Mouse (Mus musculus) mouse trophoblast stem cell (cell line): ENCODE data around the gene Trp53bp1.

ENCODE experiments used
- in situ Hi-C, 2 experiments: fragments of 300-500 bp; cut with MseI, MboI; formaldehyde crosslinking; loops; 2 replicates in 1 of 2; 3 replicates in 1 of 2; pipeline ENCODE4 v1.15.1; 2025

Gene Trp53bp1

DNA sequence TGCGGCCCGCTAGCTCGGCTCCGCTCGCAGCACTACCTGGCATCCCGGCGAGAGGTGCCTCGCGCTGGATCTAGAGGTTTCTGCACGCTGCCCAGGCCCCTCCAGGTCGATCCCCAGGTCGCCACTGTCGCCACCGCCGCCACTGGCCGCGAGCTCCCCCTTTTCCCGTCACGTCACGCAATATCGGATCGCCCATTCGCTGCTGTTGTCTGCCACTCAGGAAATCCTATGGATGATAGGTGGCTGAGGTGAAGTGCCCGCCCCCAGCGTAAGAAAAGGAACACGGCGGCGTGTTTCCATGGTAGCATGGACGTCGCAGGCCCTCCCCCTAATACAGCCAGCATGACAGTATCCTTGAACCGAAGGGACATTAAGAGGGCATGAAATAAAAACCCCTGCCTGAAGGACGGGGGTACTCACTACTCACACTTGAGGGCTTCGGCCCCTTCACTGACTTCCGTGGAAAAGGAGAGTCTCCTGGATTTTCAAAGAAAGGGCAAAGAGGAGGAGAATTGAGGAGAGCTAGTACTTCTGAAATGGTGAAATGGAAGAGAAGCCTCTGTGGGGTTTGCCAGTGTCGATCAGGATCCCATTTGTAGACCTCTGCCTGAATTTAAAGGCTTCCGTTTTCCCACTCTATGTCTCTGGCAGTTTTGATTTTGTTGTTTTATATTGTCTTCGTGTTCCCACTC lies at the start of gene Trp53bp1:
Gene Trp53bp1 (minus strand): TSS at position 172 of the 692 bp plus-strand sequence.
- in situ Hi-C loops, result no loop called here

DNA sequence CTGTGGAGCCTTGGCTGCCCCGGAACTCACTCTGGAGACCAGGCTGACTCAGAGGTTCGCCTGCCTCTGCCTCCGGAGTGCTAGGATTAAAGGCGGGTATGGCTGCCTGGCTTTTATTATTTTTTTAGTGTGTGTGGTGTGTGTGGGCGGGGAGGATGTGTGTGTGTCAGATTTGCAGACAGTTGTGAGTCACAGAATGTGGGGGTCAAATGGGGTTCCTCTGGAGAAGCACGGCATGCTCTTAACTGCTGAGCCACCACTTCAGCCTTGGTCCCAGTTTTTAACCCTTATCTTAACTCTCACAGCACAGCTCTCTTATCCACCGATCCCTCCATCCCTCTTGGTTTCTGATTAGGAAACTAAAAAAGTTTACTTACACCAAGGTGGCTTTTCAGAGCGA lies 45.1 kb upstream of the Trp53bp1 start:
- in situ Hi-C loops, result no loop called here

DNA sequence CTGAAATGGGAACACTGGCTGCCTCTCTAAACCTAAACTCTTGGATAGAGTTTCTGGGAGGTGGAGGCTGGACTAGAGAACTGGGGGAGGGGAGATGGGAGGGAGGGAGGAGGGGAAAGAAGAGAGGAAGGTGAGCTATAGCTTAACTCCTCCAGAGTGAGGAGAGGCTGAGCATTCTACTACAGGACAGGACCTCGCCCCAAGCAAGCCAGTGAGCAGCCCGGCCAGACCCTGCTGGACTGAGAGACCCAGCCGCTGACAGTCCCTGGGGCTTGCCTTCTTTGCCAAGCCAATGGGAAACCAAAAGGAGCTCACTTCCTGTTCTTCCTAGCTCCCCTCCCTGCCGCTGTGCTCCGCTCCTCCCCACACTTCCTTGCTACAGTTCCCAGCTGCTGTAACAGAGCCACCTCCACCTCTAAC lies 37.8 kb upstream of the Trp53bp1 start:
- in situ Hi-C loops, result no loop called here

DNA sequence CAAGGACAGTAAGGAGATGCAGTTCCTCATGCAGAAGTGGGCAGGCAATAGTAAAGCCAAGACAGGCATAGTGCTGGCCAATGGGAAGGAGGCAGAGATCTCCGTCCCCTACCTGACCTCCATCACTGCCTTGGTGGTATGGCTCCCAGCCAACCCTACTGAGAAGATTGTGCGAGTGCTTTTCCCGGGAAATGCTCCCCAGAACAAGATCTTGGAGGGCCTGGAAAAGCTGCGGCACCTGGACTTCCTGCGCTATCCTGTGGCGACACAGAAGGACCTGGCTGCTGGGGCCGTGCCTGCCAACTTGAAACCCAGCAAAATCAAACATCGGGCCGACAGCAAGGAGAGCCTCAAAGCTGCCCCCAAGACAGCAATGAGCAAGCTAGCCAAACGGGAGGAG lies 28.8 kb upstream of the Trp53bp1 start:
- in situ Hi-C loops, result no loop called here

DNA sequence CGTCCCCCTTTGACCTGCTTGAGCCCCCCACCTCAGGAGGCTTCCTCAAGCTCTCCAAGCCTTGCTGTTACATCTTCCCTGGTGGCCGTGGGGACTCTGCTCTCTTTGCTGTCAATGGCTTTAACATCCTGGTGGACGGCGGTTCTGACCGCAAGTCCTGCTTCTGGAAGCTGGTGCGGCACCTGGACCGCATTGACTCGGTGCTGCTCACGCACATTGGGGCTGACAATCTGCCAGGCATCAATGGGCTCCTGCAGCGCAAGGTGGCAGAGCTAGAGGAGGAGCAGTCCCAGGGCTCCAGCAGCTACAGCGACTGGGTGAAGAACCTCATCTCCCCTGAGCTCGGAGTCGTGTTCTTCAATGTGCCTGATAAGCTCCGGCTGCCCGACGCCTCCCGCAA lies 28.3 kb upstream of the Trp53bp1 start:
- in situ Hi-C loops, result no loop called here

DNA sequence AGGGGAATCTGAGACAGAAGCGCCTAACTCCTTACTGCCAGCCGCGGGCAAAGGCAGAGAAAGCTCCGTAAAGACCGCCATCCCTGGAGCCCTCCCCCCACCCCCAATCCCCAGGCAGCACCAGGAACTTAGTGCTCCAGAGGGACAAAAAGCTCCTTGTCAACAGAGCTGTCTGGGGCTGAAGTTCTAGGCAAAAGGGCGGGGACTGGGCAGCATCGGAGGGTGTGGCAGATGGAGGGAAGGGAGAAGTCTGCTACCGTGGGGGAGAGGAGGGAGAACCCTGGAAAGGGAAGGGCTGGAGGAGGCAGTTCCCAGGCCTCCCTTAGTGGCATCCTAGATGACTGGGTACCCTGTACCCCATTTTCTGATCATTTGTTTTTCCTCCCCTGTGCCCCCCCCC lies 26.9 kb upstream of the Trp53bp1 start:
- in situ Hi-C loops, result no loop called here

DNA sequence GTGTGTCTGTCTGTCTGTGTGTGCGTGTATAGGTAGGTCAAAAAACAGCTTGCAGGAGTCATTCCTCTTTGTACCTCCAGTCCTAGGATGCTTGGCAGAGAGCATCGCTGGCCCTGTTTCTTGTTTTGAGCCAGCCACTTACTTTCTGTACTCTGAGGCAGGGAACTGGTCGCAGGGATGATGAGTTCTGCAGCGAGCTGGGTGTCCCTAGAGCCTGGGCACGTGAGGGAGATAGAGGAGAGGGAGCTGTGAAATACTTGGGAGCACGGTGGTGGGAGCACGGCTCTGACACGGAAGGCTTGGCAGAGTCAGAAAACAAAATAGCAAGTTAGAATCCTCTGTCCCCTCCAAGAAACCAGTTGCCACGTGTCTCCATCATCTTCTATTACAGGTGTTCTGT lies 26.5 kb upstream of the Trp53bp1 start:
- in situ Hi-C loops, result no loop called here

DNA sequence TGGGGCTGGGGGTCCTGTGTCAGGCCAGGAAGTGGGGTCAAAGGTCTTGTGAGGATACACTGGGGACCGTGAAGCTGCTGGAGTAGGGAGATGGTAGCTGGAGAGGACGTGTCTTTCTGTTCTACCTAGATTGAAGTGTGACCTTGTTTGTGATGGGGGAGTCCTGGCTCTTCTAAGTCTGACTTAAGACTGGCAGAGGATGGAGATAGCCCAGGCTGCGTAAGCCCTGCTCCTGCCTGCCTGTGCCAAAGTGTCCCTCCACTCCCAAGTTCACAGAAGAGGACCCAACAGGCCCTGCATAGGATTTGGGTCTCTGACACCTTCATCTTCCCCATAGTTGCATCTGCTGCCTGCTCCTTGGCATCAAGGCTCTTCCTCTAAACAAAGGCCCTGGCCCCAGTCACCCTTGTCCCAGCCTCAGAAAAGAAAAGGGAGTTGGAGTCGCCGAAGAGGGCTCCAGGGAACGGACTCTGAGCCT lies 25.6 kb upstream of the Trp53bp1 start:
- in situ Hi-C loops, result no loop called here

DNA sequence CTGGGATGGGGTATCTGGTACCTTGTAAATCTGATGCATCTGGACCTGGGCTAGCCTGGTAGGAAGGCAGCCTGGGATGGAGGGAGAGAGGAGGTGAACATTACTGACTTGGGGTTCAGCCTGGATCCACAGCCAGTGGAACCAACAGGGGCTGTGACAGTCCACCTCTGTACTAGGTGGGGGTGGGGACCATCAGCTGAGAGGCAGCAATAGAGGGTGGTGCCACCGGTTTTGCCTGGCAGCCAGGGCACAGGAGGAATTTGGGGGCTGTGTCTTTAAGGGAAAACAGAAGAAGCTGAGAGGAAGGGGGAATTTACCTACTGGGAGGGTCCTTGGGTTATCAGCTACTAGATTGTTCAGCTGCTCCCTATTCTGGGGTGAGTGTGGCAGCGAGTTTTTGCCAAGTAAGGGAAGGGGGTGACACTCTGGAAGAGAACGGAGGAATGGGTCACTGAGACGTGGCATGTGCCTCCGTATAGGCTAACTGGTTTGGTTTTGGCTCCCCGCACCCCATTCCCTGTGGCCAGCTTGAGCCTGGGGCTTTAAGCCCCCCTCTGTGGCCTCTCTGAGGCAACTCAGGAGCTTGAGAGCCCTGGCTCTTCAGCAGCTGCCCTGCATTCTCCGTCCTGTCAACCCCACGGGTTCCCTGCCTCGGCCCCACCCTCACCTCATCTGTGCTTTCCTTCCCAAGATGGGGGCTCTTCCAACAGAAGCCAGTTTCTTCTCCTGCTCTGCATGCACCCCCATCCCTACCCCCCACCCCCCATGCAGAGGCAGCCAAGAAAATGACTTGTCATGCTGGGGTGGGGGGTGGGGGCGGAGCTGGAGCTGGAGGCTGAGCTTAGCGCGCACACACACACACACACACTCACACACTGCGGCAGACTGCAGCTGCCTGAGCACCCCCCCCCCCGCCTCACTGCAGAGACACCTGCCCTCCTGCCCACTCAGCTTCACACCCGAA lies 24.7 kb upstream of the Trp53bp1 start:
- in situ Hi-C loops, result no loop called here

DNA sequence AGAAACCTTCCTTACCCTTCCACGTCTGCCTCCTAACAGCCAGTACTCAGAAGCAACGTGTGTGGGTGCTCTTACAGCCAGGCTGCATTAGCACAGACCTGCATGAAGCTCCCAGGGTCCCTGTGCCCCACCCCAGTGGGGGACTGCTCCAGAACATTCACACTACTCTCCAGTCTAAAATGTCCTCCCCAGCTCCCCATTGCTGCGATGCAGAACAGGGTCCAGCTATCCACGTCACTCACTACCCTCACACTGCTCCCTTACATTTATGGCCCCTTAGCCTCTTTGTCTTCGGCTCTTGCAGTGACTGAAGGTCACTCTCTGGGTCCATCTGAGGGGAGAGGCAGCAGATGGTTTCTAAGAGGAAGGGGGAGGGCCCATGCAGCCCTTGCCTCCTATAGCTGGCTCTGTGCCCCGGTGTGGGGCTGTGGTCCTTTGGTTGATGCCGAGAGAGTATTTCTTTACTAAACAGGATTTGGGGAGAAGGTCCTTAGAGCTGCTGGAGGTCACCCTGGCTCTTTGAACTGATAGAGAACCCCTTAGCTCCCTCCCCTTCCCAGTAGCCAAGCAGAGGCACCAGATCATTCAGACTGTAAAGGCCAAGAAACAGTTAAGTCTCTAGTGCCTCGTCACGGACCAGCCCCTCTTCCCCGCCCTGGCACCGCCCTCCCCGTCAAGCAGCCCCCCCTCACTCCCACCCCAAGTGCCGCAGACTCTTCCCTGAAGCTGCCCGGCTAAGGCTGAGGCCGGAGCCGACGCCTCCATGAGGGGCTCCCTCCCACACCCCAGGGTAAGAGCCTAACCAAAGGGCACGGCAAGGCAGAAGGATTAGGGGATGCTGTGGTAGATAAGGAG lies 23.8 kb upstream of the Trp53bp1 start:
- in situ Hi-C loops, result no loop called here

DNA sequence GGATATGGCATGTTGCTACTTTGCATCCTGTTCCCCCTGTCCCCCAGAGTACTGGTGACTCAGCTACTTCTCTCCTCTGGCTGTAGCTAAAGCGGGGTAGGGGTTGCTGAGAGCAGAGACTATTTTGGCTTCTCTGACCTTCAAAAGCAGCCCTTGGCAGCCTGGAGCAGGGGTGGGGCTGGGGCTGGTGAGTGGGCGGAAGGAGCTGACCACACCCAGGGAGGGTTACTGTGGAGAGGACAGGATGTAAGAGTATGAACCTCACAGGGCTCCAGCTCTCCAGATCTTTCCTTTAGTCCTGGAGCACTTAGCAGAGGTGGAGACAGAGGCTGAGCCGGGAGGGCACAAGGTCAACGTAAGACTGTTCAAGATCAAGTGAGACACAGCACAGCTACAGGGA lies 23.0 kb upstream of the Trp53bp1 start:
- in situ Hi-C loops, result no loop called here

DNA sequence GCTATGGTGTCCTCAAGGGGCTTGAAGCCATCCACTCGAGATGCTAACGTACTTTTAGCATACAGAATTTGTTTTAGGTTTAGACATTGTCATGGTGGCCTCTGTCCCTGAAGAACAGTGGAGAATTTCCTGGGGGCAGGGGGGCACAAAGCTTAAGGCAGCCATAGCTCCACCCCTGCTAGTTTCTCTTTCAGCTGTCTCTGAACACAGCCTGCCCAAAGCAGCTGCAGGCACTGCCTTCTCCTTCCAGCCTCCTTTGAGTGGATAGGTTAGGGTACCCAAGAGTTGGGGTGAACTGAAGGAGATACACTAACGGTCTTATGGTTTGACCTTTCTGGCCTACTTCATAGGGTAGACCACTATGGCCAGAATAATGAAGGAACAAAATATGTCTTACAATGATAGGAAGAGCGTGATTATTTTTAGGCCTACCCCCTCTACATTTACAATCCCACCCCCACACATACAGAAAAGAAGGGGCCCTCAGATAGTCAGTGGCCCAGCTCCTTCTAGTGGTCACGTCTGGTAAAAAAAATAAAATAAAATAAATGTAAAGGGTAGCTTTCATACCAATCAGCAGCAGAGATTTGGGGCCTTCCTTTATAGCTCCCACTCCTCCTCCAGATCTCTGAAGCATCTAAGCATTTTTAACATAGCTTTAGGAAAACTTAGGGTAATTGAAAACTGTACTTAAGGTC lies 21.3 kb upstream of the Trp53bp1 start:
- in situ Hi-C loops, result no loop called here

DNA sequence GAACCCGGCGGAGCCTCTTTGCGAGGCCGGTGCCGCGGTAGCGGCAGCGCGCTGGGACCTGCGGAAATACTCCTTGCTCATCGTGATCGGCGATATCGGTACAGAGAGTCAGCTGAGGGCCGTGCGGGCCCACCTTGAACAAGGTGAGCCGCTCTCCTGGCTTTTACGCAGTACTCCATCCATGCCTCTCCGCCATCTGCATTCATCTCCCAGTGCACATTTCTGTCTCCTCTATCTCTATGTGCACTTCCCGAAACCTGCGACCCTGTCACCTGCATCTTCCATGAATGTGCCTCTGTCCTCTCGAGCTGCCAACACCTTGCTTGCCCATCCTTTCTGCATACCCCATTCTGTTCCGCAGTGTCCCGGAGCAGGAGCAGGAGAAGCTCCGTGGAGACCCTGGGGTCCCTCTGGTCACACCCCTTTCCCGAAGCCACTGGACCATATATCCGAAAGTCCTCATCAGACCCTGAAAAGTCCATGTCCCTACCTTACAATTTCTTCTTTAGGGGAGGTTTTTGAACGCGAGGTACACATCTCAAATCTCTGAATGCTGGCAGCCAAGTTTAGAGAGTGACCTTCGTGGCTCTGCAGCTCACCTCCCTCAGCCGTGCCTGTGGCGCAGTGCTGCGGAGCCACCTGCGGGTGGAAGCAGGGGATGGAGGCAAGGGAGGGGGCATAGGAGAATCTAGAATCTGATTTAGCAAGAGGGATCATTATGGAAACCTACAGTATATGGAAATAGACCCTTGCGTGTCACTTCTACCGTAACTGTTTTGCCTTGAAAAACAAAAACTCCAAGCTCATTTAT lies 18.7 kb upstream of the Trp53bp1 start:
- in situ Hi-C loops, result no loop called here

DNA sequence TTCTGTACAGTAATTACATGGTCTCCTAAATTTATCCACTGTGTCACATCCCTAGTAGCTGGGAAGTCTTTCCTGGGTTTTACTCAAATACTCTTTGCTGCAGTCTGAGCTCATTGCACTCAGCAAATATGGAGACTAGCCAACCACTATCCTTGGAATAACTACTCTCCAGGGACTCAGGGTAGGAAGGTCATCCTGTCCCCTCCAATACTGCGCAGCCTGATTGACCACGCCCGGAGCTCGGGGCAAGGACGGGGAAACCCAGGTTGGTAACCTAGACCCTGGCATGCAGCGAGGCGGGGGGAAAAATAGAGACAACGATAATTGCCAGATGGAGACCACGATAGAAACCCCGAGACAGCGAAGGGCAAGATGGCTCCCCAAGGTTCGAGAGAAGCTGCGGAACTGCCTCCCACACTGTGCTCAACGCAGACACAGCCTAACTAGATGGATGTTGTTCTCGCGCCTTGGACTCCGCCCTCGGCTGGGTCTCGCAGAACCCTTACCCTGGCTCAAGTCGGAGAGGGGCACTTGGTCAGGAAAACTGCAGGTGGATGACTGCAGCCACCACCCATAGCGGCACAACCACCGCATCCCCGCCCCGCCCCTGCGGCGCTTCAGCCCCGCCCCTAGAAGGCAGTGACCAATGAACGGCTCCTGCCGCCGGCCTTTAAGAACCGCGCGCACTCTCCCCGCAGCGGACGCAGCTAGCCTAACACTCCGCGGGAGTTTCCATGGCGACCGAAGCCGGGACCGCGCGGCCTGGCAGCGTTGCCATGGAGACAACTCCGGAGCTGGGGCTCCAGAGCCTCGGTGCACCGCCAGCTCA lies 17.9 kb upstream of the Trp53bp1 start, which contains the start of gene Map1a:
Gene Map1a (plus strand): TSS at position 700 of the 829 bp plus-strand sequence.
- in situ Hi-C loops, result no loop called here

DNA sequence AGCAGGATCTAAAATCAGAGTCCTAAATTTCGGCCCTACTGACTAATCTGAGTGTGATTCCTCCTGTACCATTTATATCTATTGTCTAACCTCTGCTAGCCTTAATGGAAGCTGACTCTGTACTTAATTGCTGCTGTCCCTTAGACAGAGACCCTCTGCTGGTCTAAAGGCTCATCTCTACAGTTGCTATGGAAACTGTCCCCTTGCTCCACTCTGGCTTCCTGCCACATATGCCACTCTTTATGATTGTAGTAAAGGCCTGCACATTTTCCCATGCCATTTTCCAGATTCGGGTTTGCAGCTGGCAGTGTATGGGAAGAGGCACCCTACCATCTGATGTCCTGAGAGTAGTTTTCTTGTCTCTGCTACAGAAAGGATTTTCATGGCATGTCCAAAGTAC lies 16.6 kb upstream of the Trp53bp1 start:
- in situ Hi-C loops, result no loop called here

DNA sequence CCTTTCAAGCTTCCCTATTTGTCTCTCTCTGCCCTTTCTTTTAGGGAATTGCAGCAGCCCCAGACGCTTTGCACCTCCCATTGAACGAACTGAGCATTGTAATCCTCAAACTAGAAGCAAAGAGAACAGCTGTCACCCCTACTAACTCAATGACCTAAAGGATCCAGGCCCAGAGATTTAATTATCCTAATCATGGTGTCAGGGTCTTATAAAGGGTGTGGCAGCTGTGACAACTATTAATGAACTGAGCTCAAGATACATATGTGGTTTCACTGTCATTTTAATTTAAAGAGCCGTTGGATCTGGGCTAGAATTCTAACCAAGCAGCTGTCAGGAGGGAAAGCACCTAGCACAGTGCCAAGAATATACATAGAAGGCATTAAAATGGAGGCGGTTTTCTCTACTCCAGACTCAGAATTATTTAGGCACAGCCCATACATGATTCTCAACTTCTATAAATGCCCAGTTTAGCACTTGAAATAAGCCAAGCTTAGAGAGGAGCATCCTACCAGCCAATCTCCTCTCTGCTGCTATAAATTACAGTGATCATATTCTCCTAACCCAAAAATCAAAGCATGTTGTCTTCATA lies 815 bp upstream of the Trp53bp1 start:
- in situ Hi-C loops, result no loop called here

DNA sequence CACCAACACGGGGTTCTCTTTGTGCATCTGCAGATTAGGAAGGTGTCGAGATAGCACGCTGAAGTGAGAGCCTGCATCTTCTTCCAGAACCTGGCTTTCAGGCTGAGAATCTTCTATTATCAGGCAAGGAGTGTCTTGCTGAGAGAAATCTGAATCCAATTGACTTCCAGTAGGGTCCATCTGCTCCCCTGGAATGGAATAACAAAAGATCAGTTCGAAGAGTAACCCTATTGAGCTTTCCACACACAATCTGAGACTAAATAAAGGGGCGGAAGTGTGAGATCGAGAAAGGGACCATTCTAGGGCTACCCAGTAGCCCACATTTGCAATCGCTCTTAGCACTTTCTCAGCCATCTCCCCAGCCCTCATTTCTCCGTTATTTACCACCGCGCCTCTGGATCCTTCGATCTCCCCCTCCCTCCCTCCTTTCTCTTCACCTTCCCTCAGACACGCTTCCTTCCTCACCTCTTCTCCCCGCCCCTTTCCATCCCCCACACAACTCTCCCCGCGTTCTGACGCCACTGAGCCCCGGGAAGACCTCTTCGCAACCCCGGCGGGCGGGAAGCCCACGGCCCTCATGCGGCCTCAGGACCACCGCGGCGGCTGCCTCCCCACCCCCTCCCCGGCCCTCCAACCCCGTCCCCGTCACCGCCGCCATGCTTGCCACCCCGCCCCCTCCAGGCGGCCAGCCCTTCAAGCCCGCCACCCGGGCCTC lies 529 bp downstream of the Trp53bp1 start:
- in situ Hi-C loops, result no loop called here

DNA sequence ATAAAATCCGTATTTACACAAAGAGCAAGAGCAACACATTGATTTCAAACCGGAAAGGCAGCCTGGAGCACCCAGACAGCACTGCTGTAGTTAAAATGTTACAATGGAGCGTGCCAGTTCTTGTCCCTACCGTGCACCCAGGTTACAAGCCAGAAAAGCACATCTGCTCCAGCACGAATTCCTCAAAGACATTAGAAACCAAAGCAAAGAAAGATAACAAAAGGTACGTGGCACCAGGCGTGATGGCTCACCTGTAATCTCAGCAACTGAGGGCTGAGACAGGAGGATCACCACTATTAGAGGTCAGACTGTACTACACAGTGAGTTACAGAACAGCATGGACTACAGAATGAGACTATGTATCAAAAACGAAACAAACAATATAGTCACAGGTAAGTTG lies 2.8 kb downstream of the Trp53bp1 start:
- in situ Hi-C loops, result no loop called here
